Mouse (Mus musculus): ENCODE results near the gene Tbc1d24. TPM values are rescaled to one million over a fixed set of nuclear protein-coding genes. Genes with fewer than 3 reads are reported as not detected.

The Tbc1d24 gene
- polyA plus RNA-seq, 1 experiment from 2014 or later = 5.0 TPM

DNA sequence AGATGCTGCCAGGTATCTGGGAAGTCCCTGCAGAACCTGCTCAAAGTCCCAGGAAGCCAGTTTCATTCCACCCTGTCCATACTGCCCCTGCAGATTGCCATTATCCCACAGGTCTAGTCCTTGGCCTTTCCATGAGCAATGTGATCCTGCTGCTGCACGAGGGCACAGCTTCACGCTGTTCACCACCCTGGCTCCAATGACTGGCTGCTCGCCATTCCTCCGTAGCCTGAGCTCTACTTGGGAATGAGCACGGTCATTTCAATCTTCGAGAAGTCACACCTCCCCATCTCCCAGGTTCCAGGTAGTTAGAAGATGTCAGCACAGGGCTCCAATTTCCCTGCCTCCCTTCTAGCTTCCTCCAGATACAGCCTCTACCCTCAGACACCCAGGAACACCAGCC is 48.2 kb downstream of the Tbc1d24 start:
- no peak for ATAC-seq (ENCODE audit: insufficient read depth, low FRiP score, low read depth)
- no peak overlapping the region for H3K4me2 ChIP-seq
- WGBS = 88% methylated on average over 6 of the region's 6 CpGs

GRCm38 (mm10) chr17:24156394-24156793 is 49.0 kb downstream of the Tbc1d24 start:
- Histone ChIP-seq H3K4me2 (no peak overlapping the region), H3K9me3 (no peaks in the 10 kb centered on the region), H3K27ac (no peak overlapping the region), H3K36me3 (no peaks in the 10 kb centered on the region), H3K9ac (no peak overlapping the region), H3K4me3 (replicated peaks) (no peak overlapping the region), H3K27me3 (replicated peaks) (no peaks in the 10 kb centered on the region), H3K4me1 (peaks cover 5% of the 10 kb centered on the region; the same call in 1 of the 2 replicates)
- no peak for ATAC-seq (ENCODE audit: insufficient read depth, low FRiP score, low read depth)
- 88% methylated on average over 3 of the region's 3 CpGs for WGBS

More for the DNA sequence above, 48.2 kb downstream of the Tbc1d24 start:
- Histone ChIP-seq H3K9ac (no peak overlapping the region), H3K27me3 (replicated peaks) (no peaks in the 10 kb centered on the region), H3K36me3 (no peaks in the 10 kb centered on the region), H3K27ac (no peak overlapping the region), H3K4me3 (replicated peaks) (no peak overlapping the region), H3K4me1 (peaks cover 5% of the 10 kb centered on the region; the same call in 1 of the 2 replicates), H3K9me3 (no peaks in the 10 kb centered on the region)

GRCm38 (mm10) chr17:24155742-24156141 is 49.6 kb downstream of the Tbc1d24 start:
- ATAC-seq (ENCODE audit: insufficient read depth, low FRiP score, low read depth) = no peak
- no peaks in the 10 kb centered on the region for H3K27me3 ChIP-seq (replicated peaks)
- WGBS = 88% methylated on average over 9 of the region's 9 CpGs
- no peak overlapping the region for H3K4me2 ChIP-seq
- no peak overlapping the region for H3K27ac ChIP-seq
- H3K9ac ChIP-seq = no peak overlapping the region
- H3K9me3 ChIP-seq = no peaks in the 10 kb centered on the region
- H3K36me3 ChIP-seq = no peaks in the 10 kb centered on the region
- H3K4me1 ChIP-seq = peaks cover 5% of the 10 kb centered on the region; the same call in 1 of the 2 replicates
- no peak overlapping the region for H3K4me3 ChIP-seq (replicated peaks)

- H3K36me3 ChIP-seq = no peaks in the 10 kb centered on the region
- no peak overlapping the region for H3K4me3 ChIP-seq (replicated peaks)
- no peaks in the 10 kb centered on the region for H3K27me3 ChIP-seq (replicated peaks)
- no peaks in the 10 kb centered on the region for H3K9me3 ChIP-seq
- no peak for ATAC-seq (ENCODE audit: insufficient read depth, low FRiP score, low read depth)
- H3K4me1 ChIP-seq = peaks cover 5% of the 10 kb centered on the region; the same call in 1 of the 2 replicates
- no peak overlapping the region for H3K4me2 ChIP-seq
- H3K9ac ChIP-seq = no peak overlapping the region
- no peak overlapping the region for H3K27ac ChIP-seq
- 67% methylated on average over 3 of the region's 3 CpGs for WGBS
Measured at GRCm38 (mm10) chr17:24154463-24154862, 50.9 kb downstream of the Tbc1d24 start.

DNA sequence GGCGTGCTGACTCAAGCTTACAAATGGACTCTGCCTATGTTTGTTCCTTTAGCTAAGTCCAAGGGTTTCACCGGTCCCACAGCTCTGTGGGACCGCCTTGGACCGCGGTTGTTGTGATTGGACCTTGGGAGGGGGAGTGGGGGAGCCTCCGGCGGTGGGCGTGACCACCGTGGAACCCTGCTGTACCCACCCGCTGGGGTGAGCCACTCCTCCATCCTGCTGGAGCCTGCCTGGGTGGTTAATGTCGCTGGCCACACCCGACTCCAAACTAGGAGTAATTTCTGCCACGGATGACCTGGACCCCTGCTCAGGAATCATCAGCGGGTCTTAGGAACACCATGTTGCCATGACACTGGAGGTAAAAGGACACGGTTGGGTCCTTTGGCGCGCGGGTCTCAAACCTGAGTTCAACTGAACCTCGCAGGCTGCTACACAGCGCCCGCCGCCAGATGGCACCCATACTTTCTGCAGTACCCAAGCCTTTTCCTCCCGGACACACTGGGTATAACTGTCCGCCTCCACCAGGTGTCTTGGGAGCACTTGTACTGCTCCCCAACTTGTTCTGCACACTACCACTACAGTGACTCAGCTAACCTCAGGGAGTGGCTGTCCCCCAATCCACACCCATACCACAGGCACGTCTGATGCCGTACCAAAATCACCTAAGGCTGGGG is 53.3 kb downstream of the Tbc1d24 start:
- peak overlapping the region; percentile 37 for H3K9ac ChIP-seq
- peak overlapping the region; percentile 67; the same call in 1 of the 2 replicates for H3K27ac ChIP-seq
- no peaks in the 10 kb centered on the region for H3K9me3 ChIP-seq
- H3K4me2 ChIP-seq = peak overlapping the region; percentile 85
- H3K4me1 ChIP-seq = peaks cover 5% of the 10 kb centered on the region; the same call in 1 of the 2 replicates
- H3K36me3 ChIP-seq = no peaks in the 10 kb centered on the region
- no peaks in the 10 kb centered on the region for H3K27me3 ChIP-seq (replicated peaks)
- WGBS = under 1% methylated on average over 26 of the region's 26 CpGs
- ATAC-seq (ENCODE audit: insufficient read depth, low FRiP score, low read depth) = peak; percentile 94
- H3K4me3 ChIP-seq (replicated peaks) = peak overlapping the region; percentile 44

GRCm38 (mm10) chr17:24151382-24151781 is 54.0 kb downstream of the Tbc1d24 start:
- H3K27ac ChIP-seq = peak overlapping the region; percentile 67; the same call in 1 of the 2 replicates
- 13% methylated on average over 7 of the region's 7 CpGs for WGBS
- H3K4me2 ChIP-seq = peak overlapping the region; percentile 85
- H3K4me1 ChIP-seq = peaks cover 5% of the 10 kb centered on the region; the same call in 1 of the 2 replicates
- H3K36me3 ChIP-seq = no peaks in the 10 kb centered on the region
- peak overlapping the region; percentile 44 for H3K4me3 ChIP-seq (replicated peaks)
- H3K9me3 ChIP-seq = no peaks in the 10 kb centered on the region
- H3K27me3 ChIP-seq (replicated peaks) = no peaks in the 10 kb centered on the region
- ATAC-seq (ENCODE audit: insufficient read depth, low FRiP score, low read depth) = no peak
- no peak overlapping the region for H3K9ac ChIP-seq

GRCm38 (mm10) chr17:24150824-24151223 is 54.5 kb downstream of the Tbc1d24 start, which contains the start of gene Pdpk1:
Gene Pdpk1, minus strand, starts transcription at chr17:24150924.
- Histone ChIP-seq H3K4me1 (peaks cover 5% of the 10 kb centered on the region; the same call in 1 of the 2 replicates), H3K27ac (peak within 1 kb of the TSS; percentile 67; the same call in 1 of the 2 replicates), H3K9me3 (no peaks in the 10 kb centered on the region), H3K27me3 (replicated peaks) (no peaks in the 10 kb centered on the region), H3K36me3 (no peaks in the 10 kb centered on the region), H3K4me3 (replicated peaks) (peak within 1 kb of the TSS; percentile 44), H3K4me2 (peak within 1 kb of the TSS; percentile 85), H3K9ac (peak within 1 kb of the TSS; percentile 37; the same call in 1 of the 2 replicates)
- no peak for ATAC-seq (ENCODE audit: insufficient read depth, low FRiP score, low read depth)
- 83% methylated on average over 2 of the region's 2 CpGs for WGBS

- peaks cover 5% of the 10 kb centered on the region; the same call in 1 of the 2 replicates for H3K4me1 ChIP-seq
- no peak overlapping the region for H3K4me2 ChIP-seq
- no peak overlapping the region for H3K27ac ChIP-seq
- H3K36me3 ChIP-seq = no peaks in the 10 kb centered on the region
- 88% methylated on average over 7 of the region's 7 CpGs for WGBS
- H3K4me3 ChIP-seq (replicated peaks) = no peak overlapping the region
- H3K27me3 ChIP-seq (replicated peaks) = no peaks in the 10 kb centered on the region
- no peak for ATAC-seq (ENCODE audit: insufficient read depth, low FRiP score, low read depth)
- H3K9ac ChIP-seq = no peak overlapping the region
- H3K9me3 ChIP-seq = no peaks in the 10 kb centered on the region
Measured at GRCm38 (mm10) chr17:24149421-24149820, 55.9 kb downstream of the Tbc1d24 start.

DNA sequence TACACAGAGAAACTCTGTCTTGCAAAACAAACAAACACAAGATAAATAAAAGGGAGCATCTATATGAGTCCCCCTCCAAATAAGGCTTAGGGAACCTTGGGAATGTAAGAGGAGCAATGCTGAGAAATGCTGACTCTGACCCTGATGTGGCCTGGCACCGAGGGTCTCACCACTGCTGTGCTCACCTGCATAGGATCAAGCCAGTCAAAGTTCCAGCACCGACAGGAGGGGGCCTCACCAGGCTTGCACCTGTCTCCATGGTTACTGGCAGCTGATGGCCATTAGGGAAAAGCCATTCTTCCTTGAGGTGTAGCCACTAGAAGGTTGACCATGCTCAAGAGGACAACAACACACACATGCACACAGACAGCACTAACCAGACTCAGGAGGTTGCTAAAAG is 62.5 kb downstream of the Tbc1d24 start:
- Histone ChIP-seq H3K4me1 (peaks cover 10% of the 10 kb centered on the region; the same call in 1 of the 2 replicates), H3K36me3 (no peaks in the 10 kb centered on the region), H3K27ac (no peak overlapping the region), H3K9ac (no peak overlapping the region), H3K4me2 (no peak overlapping the region), H3K4me3 (replicated peaks) (no peak overlapping the region), H3K27me3 (replicated peaks) (no peaks in the 10 kb centered on the region), H3K9me3 (no peaks in the 10 kb centered on the region)
- no peak for ATAC-seq (ENCODE audit: insufficient read depth, low FRiP score, low read depth)
- 41% methylated on average over 2 of the region's 2 CpGs for whole genome bisulfite sequencing

DNA sequence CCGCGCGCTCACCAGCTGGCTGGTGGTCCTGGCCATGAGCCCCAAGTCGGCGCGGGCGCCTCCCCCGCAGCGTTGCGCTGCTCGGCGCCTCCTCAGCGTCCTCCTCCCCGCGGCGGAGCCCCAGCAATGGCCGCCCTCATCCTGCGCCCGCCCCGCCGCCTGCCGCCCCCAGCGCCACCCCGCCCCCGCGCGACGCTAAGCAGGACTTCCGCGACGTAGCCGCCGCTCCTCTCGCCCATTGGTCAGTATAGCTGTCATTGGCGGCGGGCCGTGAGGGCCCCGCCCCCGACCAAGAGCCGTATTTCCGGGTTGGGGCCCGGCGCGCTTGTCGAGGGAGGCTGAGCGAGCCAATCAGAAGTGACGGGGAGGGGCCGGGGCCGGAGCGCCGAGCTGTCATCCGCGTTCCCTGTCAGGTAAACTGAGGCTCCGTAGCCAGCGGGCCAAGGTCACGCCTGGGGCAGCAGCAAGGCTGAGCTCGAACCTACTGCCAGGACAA is 63.9 kb downstream of the Tbc1d24 start:
- Histone ChIP-seq H3K27ac (peak overlapping the region; percentile 85), H3K9me3 (no peaks in the 10 kb centered on the region), H3K4me3 (replicated peaks) (peak overlapping the region; percentile 87), H3K36me3 (no peaks in the 10 kb centered on the region), H3K9ac (peak overlapping the region; percentile 76), H3K4me1 (peaks cover 13% of the 10 kb centered on the region; the same call in 1 of the 2 replicates), H3K27me3 (replicated peaks) (no peaks in the 10 kb centered on the region), H3K4me2 (peak overlapping the region; percentile 75)
- ATAC-seq (ENCODE audit: insufficient read depth, low FRiP score, low read depth) = peak; percentile 98
- under 1% methylated on average over 57 of the region's 57 CpGs for WGBS

DNA sequence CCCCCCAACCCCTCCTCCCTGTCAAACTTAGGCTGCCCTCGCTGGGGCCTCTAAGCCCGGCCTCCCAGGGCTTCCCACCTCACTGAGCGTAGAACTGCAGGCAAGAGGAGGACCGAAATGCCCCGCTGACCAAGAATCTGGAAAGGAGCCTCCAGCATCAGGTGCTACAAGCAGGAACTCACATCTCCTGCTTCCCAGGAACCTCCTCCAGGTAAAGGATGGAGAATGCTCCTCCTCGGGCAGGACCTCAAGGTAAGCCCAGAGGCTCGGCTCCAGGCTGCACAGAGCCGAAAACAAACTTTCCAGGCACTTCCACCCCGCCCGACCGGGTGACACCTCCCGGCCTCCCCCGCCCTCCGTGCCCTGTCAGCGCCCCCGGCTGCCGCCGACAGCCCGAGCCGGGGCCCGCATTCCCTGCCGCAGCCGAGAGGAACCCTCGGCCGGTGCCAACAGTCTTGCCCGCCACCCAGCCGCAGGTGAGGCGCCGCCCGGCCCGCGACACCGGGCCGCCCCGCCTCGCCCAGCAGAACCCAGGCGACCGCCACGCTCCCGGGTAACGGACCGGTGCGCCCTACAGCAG is 64.4 kb downstream of the Tbc1d24 start:
- H3K4me2 ChIP-seq = peak overlapping the region; percentile 68
- WGBS = under 1% methylated on average over 39 of the region's 43 CpGs
- no peaks in the 10 kb centered on the region for H3K36me3 ChIP-seq
- H3K9ac ChIP-seq = peak overlapping the region; percentile 76
- ATAC-seq (ENCODE audit: insufficient read depth, low FRiP score, low read depth) = peak; percentile 32
- H3K4me1 ChIP-seq = peaks cover 13% of the 10 kb centered on the region; the same call in 1 of the 2 replicates
- peak overlapping the region; percentile 85 for H3K27ac ChIP-seq
- no peaks in the 10 kb centered on the region for H3K27me3 ChIP-seq (replicated peaks)
- H3K4me3 ChIP-seq (replicated peaks) = peak overlapping the region; percentile 87
- H3K9me3 ChIP-seq = no peaks in the 10 kb centered on the region

DNA sequence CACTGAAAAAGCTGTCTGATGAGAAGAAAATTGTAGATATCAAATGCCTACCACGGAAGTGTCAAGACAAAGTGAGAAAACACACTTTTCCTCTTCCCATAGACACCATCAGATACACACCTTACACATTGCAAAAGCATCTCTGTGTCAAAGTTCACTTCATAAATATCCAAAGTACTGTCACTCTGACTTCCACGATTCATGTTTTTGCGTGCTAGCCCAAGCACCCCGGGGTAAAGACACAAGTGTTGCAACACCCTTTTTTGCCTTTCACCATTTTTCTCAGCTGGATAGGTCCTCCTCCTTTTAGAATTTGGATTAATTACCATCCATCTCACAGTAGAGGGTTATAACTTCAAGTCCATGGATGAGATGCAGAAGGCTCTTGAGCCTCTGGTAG is 65.4 kb downstream of the Tbc1d24 start:
- no peak overlapping the region for H3K27ac ChIP-seq
- H3K4me1 ChIP-seq = peaks cover 13% of the 10 kb centered on the region; the same call in 1 of the 2 replicates
- no peak overlapping the region for H3K9ac ChIP-seq
- no peaks in the 10 kb centered on the region for H3K27me3 ChIP-seq (replicated peaks)
- H3K4me3 ChIP-seq (replicated peaks) = peak overlapping the region; percentile 87
- H3K4me2 ChIP-seq = peak overlapping the region; percentile 68
- H3K9me3 ChIP-seq = no peaks in the 10 kb centered on the region
- 79% methylated on average over 4 of the region's 4 CpGs for WGBS
- H3K36me3 ChIP-seq = no peaks in the 10 kb centered on the region
- no peak for ATAC-seq (ENCODE audit: insufficient read depth, low FRiP score, low read depth)

Data from stomach, embryonic 15.5 days (tissue).